Comparison of ENCODE assay signal across 18 mouse cellular contexts in the genomic region with DNA sequence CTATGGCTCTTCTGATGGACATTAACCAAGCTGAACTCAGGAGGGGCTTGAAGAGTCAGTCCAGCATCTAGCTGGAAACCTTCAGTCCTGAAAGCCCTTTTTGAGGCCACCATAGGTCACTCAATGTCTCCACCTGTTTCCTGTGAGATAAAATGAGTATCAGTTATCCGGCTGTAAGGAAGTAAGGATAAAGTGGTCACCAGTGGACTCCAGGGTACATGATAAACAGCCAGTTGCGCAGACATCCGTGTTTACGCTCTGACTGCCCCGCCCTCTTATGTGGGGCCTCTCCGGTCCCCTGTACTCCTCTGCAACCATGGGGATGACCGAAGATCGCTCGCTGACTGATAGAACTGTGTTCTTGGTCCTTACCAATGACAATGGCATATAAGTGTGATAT. TPM values are rescaled to one million over a fixed set of nuclear protein-coding genes. Genes with fewer than 3 reads are reported as not detected.
DNase-seq lines count a peak whose midpoint lies in the region; ATAC-seq and TF ChIP-seq lines count a peak whose summit lies in the region.
"Had no signal": no experiment of that assay in that cellular context is flagged by ENCODE, and none has a peak within 500 bp of the region (broad histone marks: within the 10 kb centered on the region; RNA-seq: fewer than 3 reads in every experiment).

No protein-coding gene starts in this region.

- 69% methylated on average over 9 of the region's 9 CpGs for WGBS in heart, embryonic 10.5 days
- 42% methylated on average over 9 of the region's 9 CpGs for WGBS in lung, adult 2 months
- 13% methylated on average over 9 of the region's 9 CpGs for WGBS in liver, embryonic 15.5 days (ENCODE audit: insufficient replicate concordance)
- WGBS in stomach, postnatal 0 days: 56% methylated on average over 9 of the region's 9 CpGs
- 91% methylated on average over 9 of the region's 9 CpGs for WGBS in hindbrain, postnatal 0 days

- H3K9me3 ChIP-seq in heart, embryonic 10.5 days: no peaks in the 10 kb centered on the region
- H3K9me3 ChIP-seq in liver, embryonic 15.5 days (replicated peaks): no peaks in the 10 kb centered on the region
- no peaks in the 10 kb centered on the region for H3K9me3 ChIP-seq in stomach, postnatal 0 days (ENCODE audit: control insufficient read depth, low read length)
- H3K9me3 ChIP-seq in hindbrain, postnatal 0 days (ENCODE audit: low read length): no peaks in the 10 kb centered on the region

- H3K4me1 ChIP-seq in heart, embryonic 10.5 days: peaks cover 35% of the 10 kb centered on the region
- peaks cover 20% of the 10 kb centered on the region for H3K4me1 ChIP-seq in lung, adult 2 months (ENCODE audit: control insufficient read depth, insufficient read depth, low read length)
- H3K4me1 ChIP-seq in liver, embryonic 15.5 days (replicated peaks): no peaks in the 10 kb centered on the region
- no peaks in the 10 kb centered on the region for H3K4me1 ChIP-seq in stomach, postnatal 0 days (replicated peaks; ENCODE audit: control insufficient read depth, insufficient read depth)
- H3K4me1 ChIP-seq in hindbrain, postnatal 0 days (ENCODE audit: insufficient read depth, low read length): no peaks in the 10 kb centered on the region; the same call in 1 of the 2 replicates

- intact Hi-C loops in heart, postnatal 25 days (cut with DNase I): no loop called here

- ATAC-seq in liver, embryonic 15.5 days (ENCODE audit: insufficient read depth): peak; percentile 75
- peak; percentile 45; the same call in 1 of the 2 replicates for ATAC-seq in stomach, postnatal 0 days (ENCODE audit: low FRiP score, low TSS enrichment)
- ATAC-seq in hindbrain, postnatal 0 days: no peak
- ATAC-seq: forebrain, embryonic 14.5 days; Patski had no signal

- H3K27ac ChIP-seq in heart, embryonic 10.5 days: peak overlapping the region; percentile 52; the same call in 1 of the 2 replicates
- no peak overlapping the region for H3K27ac ChIP-seq in liver, embryonic 15.5 days (replicated peaks)
- H3K27ac ChIP-seq in stomach, postnatal 0 days (replicated peaks): no peak overlapping the region
- H3K27ac ChIP-seq in hindbrain, postnatal 0 days: no peak overlapping the region

- H3K9ac ChIP-seq in liver, embryonic 15.5 days: no peak overlapping the region
- H3K9ac ChIP-seq in stomach, postnatal 0 days (ENCODE audit: low read length): no peak overlapping the region
- H3K9ac ChIP-seq in hindbrain, postnatal 0 days (replicated peaks; ENCODE audit: low read length): no peak overlapping the region

- DNase-seq in heart, embryonic 10.5 days (ENCODE audit: low spot score): peak; percentile 89
- DNase-seq in heart, postnatal 25 days (ENCODE audit: low spot score): no peak
- DNase-seq in lung, adult 18-20 months: peak; percentile 40 to 61
- DNase-seq in lung, adult 2 months: no peak
- DNase-seq in stomach, postnatal 0 days (ENCODE audit: low spot score): no peak
- no peak for DNase-seq in hindbrain, postnatal 0 days (ENCODE audit: low spot score)
- no peak for DNase-seq in left cerebral cortex, adult 18-20 months (ENCODE audit: low spot score in 2 of 2)
- DNase-seq: adrenal gland, adult 8-10 months; B cell, adult 2 months; cerebellum, adult 18-20 months; heart, adult 11 months; right cerebral cortex, postnatal 4 days had no signal

- TF ChIP-seq POLR2A in lung, adult 2 months (IDR thresholded peaks at IDR 0.05; ENCODE audit: borderline replicate concordance, extremely low read depth, low read depth, low read length): no peak

- TF ChIP-seq EP300 in stomach, postnatal 0 days (optimal IDR thresholded peaks at IDR 0.05): no peak

- no peaks in the 10 kb centered on the region for H3K27me3 ChIP-seq in heart, embryonic 10.5 days (ENCODE audit: insufficient read depth, poor library complexity, severe bottlenecking)
- no peaks in the 10 kb centered on the region for H3K27me3 ChIP-seq in liver, embryonic 15.5 days
- H3K27me3 ChIP-seq in stomach, postnatal 0 days (ENCODE audit: control insufficient read depth, insufficient read depth, low read length): no peaks in the 10 kb centered on the region
- H3K27me3 ChIP-seq in hindbrain, postnatal 0 days (ENCODE audit: insufficient read depth, low read length): no peaks in the 10 kb centered on the region
- H3K27me3 ChIP-seq: Patski had no signal

- TF ChIP-seq CTCF in lung, adult 2 months (IDR thresholded peaks at IDR 0.05; ENCODE audit: insufficient read depth, low read length): no peak
- TF ChIP-seq CTCF in stomach, postnatal 0 days (IDR thresholded peaks at IDR 0.05; ENCODE audit: low read depth): no peak
- TF ChIP-seq CTCF in hindbrain, postnatal 0 days (IDR thresholded peaks at IDR 0.05; ENCODE audit: low read depth): no peak

- H3K4me2 ChIP-seq in liver, embryonic 15.5 days: no peak overlapping the region
- no peak overlapping the region for H3K4me2 ChIP-seq in stomach, postnatal 0 days (replicated peaks; ENCODE audit: low read depth)
- H3K4me2 ChIP-seq in hindbrain, postnatal 0 days (ENCODE audit: low read depth, low read length): no peak overlapping the region

- H3K36me3 ChIP-seq in heart, embryonic 10.5 days: no peaks in the 10 kb centered on the region
- H3K36me3 ChIP-seq in liver, embryonic 15.5 days (replicated peaks): no peaks in the 10 kb centered on the region
- H3K36me3 ChIP-seq in stomach, postnatal 0 days (ENCODE audit: control insufficient read depth, insufficient read depth, low read length): no peaks in the 10 kb centered on the region
- H3K36me3 ChIP-seq in hindbrain, postnatal 0 days (ENCODE audit: insufficient read depth, low read length): no peaks in the 10 kb centered on the region

- no peak overlapping the region for H3K4me3 ChIP-seq in heart, embryonic 10.5 days
- H3K4me3 ChIP-seq in lung, adult 2 months (replicated peaks; ENCODE audit: extremely low read depth, low read depth, low read length): no peak overlapping the region
- no peak overlapping the region for H3K4me3 ChIP-seq in liver, embryonic 15.5 days (replicated peaks)
- no peak overlapping the region for H3K4me3 ChIP-seq in stomach, postnatal 0 days (ENCODE audit: low read depth, low read length)
- no peak overlapping the region for H3K4me3 ChIP-seq in hindbrain, postnatal 0 days (ENCODE audit: low read length)

RNA-seq across cellular contexts. Expression of a gene that starts 14.3 kb away (rescaled TPM):
- not detected in 2 replicates for polyA plus RNA-seq in heart, embryonic 10.5 days (2016; fragmentation: Nextera tagmentation; extraction: Ambion mirVana)
- total RNA-seq in heart, postnatal 25 days (2021): not detected
- not detected in 2 replicates for polyA plus RNA-seq in lung, adult 2 months (2012; rRNA removed)
- not detected in 2 replicates for polyA plus RNA-seq in liver, embryonic 15.5 days (2015; fragmentation: Nextera tagmentation; extraction: Ambion mirVana)
- not detected in 2 replicates for polyA plus RNA-seq in stomach, postnatal 0 days (2015; fragmentation: Nextera tagmentation; extraction: Ambion mirVana)
- not detected in 2 replicates for total RNA-seq in hindbrain, postnatal 0 days (2014; rRNA removed)
- polyA plus RNA-seq in hindbrain, postnatal 0 days (2015; fragmentation: Nextera tagmentation; extraction: Ambion mirVana): not detected in 2 replicates
- total RNA-seq in left cerebral cortex, adult 18-20 months (2021): not detected
- total RNA-seq: adrenal gland, adult 8-10 months; monocyte, adult 5-6 weeks had no signal
- polyA plus RNA-seq: embryonic facial prominence, embryonic 14.5 days; forebrain, embryonic 14.5 days; intestine, embryonic 14.5 days; Patski had no signal

RNA-seq across cellular contexts. Expression of a gene that starts 18.5 kb away (rescaled TPM):
- not detected in 2 replicates for polyA plus RNA-seq in heart, embryonic 10.5 days (2016; fragmentation: Nextera tagmentation; extraction: Ambion mirVana)
- not detected for total RNA-seq in heart, postnatal 25 days (2021)
- polyA plus RNA-seq in lung, adult 2 months (2012; rRNA removed): not detected in 2 replicates
- polyA plus RNA-seq in liver, embryonic 15.5 days (2015; fragmentation: Nextera tagmentation; extraction: Ambion mirVana): not detected in 2 replicates
- polyA plus RNA-seq in stomach, postnatal 0 days (2015; fragmentation: Nextera tagmentation; extraction: Ambion mirVana): not detected in 2 replicates
- not detected in 2 replicates for total RNA-seq in hindbrain, postnatal 0 days (2014; rRNA removed)
- polyA plus RNA-seq in hindbrain, postnatal 0 days (2015; fragmentation: Nextera tagmentation; extraction: Ambion mirVana): not detected in 2 replicates
- total RNA-seq in left cerebral cortex, adult 18-20 months (2021): not detected
- total RNA-seq: adrenal gland, adult 8-10 months; monocyte, adult 5-6 weeks had no signal
- polyA plus RNA-seq: embryonic facial prominence, embryonic 14.5 days; forebrain, embryonic 14.5 days; intestine, embryonic 14.5 days; Patski had no signal

RNA-seq across cellular contexts. Expression of a gene that starts 26.0 kb away (rescaled TPM):
- polyA plus RNA-seq in heart, embryonic 10.5 days (2016; fragmentation: Nextera tagmentation; extraction: Ambion mirVana): not detected in 2 replicates
- total RNA-seq in heart, postnatal 25 days (2021): not detected
- polyA plus RNA-seq in lung, adult 2 months (2012; rRNA removed): not detected in 2 replicates
- polyA plus RNA-seq in liver, embryonic 15.5 days (2015; fragmentation: Nextera tagmentation; extraction: Ambion mirVana): not detected in 2 replicates
- not detected in 2 replicates for polyA plus RNA-seq in stomach, postnatal 0 days (2015; fragmentation: Nextera tagmentation; extraction: Ambion mirVana)
- total RNA-seq in hindbrain, postnatal 0 days (2014; rRNA removed): not detected in 2 replicates
- polyA plus RNA-seq in hindbrain, postnatal 0 days (2015; fragmentation: Nextera tagmentation; extraction: Ambion mirVana): not detected in 2 replicates
- not detected for total RNA-seq in left cerebral cortex, adult 18-20 months (2021)
- total RNA-seq: adrenal gland, adult 8-10 months; monocyte, adult 5-6 weeks had no signal
- polyA plus RNA-seq: embryonic facial prominence, embryonic 14.5 days; forebrain, embryonic 14.5 days; intestine, embryonic 14.5 days; Patski had no signal

RNA-seq across cellular contexts. Expression of a gene that starts 31.2 kb away (rescaled TPM):
- not detected in 2 replicates for polyA plus RNA-seq in heart, embryonic 10.5 days (2016; fragmentation: Nextera tagmentation; extraction: Ambion mirVana)
- total RNA-seq in heart, postnatal 25 days (2021): not detected
- not detected in 2 replicates for polyA plus RNA-seq in lung, adult 2 months (2012; rRNA removed)
- polyA plus RNA-seq in liver, embryonic 15.5 days (2015; fragmentation: Nextera tagmentation; extraction: Ambion mirVana): not detected in 2 replicates
- not detected in 2 replicates for polyA plus RNA-seq in stomach, postnatal 0 days (2015; fragmentation: Nextera tagmentation; extraction: Ambion mirVana)
- total RNA-seq in hindbrain, postnatal 0 days (2014; rRNA removed): not detected in 2 replicates
- polyA plus RNA-seq in hindbrain, postnatal 0 days (2015; fragmentation: Nextera tagmentation; extraction: Ambion mirVana): not detected in 2 replicates
- not detected for total RNA-seq in left cerebral cortex, adult 18-20 months (2021)
- total RNA-seq: adrenal gland, adult 8-10 months; monocyte, adult 5-6 weeks had no signal
- polyA plus RNA-seq: embryonic facial prominence, embryonic 14.5 days; forebrain, embryonic 14.5 days; intestine, embryonic 14.5 days; Patski had no signal

RNA-seq across cellular contexts. Expression of a gene that starts 43.1 kb away (rescaled TPM):
- polyA plus RNA-seq in heart, embryonic 10.5 days (2016; fragmentation: Nextera tagmentation; extraction: Ambion mirVana): not detected in 2 replicates
- total RNA-seq in heart, postnatal 25 days (2021): not detected
- not detected in 2 replicates for polyA plus RNA-seq in lung, adult 2 months (2012; rRNA removed)
- polyA plus RNA-seq in liver, embryonic 15.5 days (2015; fragmentation: Nextera tagmentation; extraction: Ambion mirVana): not detected in 2 replicates
- polyA plus RNA-seq in stomach, postnatal 0 days (2015; fragmentation: Nextera tagmentation; extraction: Ambion mirVana): not detected in 2 replicates
- total RNA-seq in hindbrain, postnatal 0 days (2014; rRNA removed): not detected in 2 replicates
- not detected in 2 replicates for polyA plus RNA-seq in hindbrain, postnatal 0 days (2015; fragmentation: Nextera tagmentation; extraction: Ambion mirVana)
- total RNA-seq in left cerebral cortex, adult 18-20 months (2021): not detected
- total RNA-seq: adrenal gland, adult 8-10 months; monocyte, adult 5-6 weeks had no signal
- polyA plus RNA-seq: embryonic facial prominence, embryonic 14.5 days; forebrain, embryonic 14.5 days; intestine, embryonic 14.5 days; Patski had no signal

Comparison
In these comparisons a context has a peak if more than half of its experiments do, and no peak if none do; other contexts are left out.
1. DNase-seq: peak in heart, embryonic 10.5 days (single experiment) and lung, adult 18-20 months (2 of 2); none in heart, postnatal 25 days (single experiment), lung, adult 2 months (single experiment), stomach, postnatal 0 days (single experiment), hindbrain, postnatal 0 days (single experiment) and left cerebral cortex, adult 18-20 months (0 of 2).